Mouse (Mus musculus): ENCODE measurements around the gene Prrc2a.

Prrc2a gene

DNA sequence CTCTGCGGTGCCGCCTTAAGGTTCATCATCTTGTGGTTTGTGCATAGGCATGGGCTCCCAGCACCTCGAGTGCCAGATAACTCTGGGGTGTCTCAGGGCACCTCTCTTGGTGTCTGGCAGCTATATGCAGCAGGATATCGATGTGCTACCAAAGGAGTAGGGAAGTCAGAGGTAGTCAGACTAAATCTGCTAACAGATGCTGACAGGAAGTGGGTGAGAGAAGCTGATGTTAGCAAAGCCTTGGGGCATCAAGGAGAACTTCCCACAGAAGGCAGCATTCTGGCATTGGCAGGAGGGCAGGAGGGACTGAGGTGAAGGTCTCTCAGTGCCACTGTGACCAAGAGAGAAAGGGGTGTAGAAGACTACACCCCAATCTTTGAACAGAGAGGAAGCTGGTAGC, 25.4 kb upstream of the Prrc2a start:
- peak; percentile 33 for DNase-seq (ENCODE audit: low read depth, low spot score)

GRCm38 (mm10) chr17:35189186-35189585, 24.5 kb upstream of the Prrc2a start:
- no peak for DNase-seq (ENCODE audit: low read depth, low spot score)

- no peak for DNase-seq (ENCODE audit: low read depth, low spot score)
Measured at GRCm38 (mm10) chr17:35187959-35188610, 23.4 kb upstream of the Prrc2a start, which contains the start of gene Lst1. Gene Lst1 (minus strand): TSS chr17:35188439.

DNA sequence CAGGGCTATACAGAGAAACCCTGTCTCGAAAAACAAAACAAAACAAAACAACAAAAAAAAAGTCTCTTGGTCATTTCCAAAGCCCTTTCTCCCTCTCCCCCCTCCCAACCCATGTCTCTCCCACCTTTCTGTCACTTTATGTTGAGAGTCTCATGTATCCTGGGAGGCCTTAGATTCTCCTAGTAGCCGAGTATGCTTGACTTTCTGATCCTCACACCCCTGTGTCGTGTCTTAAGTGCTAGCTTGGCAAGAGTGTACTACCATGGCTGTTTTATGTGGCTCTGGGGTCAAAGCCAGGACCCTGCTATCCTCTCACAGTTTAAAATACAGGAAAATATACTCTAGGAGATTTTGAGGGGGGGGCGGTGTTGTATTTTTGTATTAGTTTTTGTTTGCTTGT, 22.6 kb upstream of the Prrc2a start:
- DNase-seq (ENCODE audit: low read depth, low spot score): no peak

- peak; percentile 72 for DNase-seq (ENCODE audit: low read depth, low spot score)
Measured at GRCm38 (mm10) chr17:35186681-35187080, 22.0 kb upstream of the Prrc2a start.

DNA sequence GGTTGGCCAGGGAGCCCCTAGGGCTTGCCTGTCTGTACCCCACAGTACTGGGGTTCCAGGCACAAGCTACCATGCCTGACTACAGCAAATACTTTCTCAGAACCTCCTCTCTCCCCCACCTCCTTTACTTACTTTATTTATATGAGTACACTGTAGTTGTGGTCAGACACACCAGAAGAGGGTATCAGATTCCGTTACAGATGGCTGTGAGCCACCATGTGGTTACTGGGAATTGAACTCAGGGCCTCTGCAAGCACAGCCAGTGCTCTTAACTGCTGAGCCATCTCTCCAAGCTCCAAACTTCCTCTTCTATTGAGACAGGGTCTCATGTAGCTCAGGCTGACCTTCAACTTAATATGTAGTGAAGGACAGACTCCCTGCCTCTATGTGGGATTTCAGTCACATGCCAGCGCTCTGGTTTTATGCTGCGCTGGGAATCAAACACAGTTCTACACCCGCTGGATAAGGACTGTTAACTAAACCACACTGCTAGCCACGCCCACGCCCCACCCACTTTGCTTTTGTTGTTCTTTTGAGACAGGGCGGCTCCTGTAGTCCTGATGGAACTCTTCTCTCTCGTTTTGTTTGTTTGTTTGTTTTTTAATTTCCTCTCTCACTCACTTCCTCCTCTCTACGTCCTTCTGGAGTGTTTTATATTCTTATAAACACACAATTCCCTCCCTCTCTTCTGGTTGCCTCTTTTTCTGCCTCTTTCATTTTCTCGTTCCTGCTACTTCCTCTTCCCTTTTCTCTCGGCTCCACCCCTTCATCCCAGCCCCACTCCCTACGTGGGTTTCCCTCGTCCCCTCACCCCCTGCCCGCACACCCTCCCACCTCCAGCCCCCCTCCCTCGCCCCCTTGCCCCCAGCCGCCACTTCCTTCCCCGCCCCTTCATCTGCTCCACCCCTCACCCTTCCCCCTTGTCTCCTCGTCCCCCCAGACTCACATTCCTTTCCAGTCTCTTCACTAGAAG, 21.2 kb upstream of the Prrc2a start:
- DNase-seq (ENCODE audit: low read depth, low spot score): peak; percentile 91

DNA sequence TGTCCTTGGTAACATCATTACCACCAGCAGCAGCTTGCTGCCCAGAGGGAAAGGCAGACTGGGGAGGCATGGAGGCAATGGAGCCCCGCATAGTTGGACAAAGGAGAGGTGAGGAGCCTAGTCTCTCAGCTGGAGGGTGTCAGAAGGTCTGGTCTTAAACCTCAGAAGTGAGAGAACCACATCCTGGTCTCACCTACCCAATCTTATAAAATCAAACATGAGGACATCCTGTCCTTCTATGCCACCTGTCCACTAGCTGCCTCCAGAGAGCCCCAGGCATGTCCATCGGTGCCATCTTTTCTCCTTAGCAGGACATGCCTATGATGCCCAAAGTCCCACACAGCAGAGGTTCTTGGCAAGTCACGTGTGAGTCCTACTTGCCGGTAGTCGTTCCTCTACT, 15.4 kb upstream of the Prrc2a start:
- no peak for DNase-seq (ENCODE audit: low read depth, low spot score)

- DNase-seq (ENCODE audit: low read depth, low spot score): peak; percentile 87
Measured at GRCm38 (mm10) chr17:35178528-35178927, 13.8 kb upstream of the Prrc2a start.

DNA sequence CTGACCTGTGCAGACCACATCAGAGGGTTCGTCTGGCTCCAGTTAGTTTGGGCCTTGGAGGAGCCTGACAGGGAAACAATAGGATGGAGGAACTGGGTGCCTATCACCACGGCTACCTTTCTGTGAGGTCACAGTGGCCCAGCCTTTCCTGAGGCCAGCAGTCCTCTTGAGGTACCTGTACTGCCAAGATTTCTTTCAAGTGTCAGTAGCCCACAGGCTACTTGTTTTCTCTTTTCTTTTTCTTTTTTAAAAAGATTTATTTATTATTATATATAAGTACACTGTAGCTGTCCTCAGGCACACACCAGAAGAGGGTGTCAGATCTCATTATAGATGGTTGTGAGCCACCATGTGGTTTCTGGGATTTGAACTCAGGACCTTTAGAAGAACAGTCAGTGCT, 11.3 kb upstream of the Prrc2a start, which contains the start of gene Aif1:
TSS of gene Aif1 (minus strand) at position 101 of the 400 bp plus-strand sequence.
- DNase-seq (ENCODE audit: low read depth, low spot score): no peak

GRCm38 (mm10) chr17:35175382-35175781, 10.7 kb upstream of the Prrc2a start:
- DNase-seq (ENCODE audit: low read depth, low spot score): no peak

- DNase-seq (ENCODE audit: low read depth, low spot score): peak; percentile 59
Measured at GRCm38 (mm10) chr17:35174201-35174977, 9.7 kb upstream of the Prrc2a start.

DNA sequence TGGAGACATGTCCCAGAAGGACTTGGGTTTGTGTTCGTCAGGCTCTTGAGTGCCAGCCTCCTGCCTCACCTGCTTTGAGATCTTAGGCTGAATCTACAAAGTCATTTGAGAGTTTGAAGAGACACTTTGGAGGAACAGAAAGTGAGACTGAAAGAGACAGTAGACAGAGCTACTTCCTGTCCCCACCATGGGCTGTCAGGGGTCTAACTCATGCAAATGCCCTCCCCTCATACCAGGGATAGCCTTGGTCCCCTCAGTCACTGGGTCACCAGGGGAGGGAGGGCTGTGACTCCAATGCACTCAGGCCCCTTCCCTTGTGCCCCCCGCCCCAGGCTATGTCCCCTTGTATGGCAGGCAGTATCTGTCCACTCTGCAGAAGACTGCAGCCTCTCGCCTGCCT, 8.6 kb upstream of the Prrc2a start:
- DNase-seq (ENCODE audit: low read depth, low spot score): no peak

GRCm38 (mm10) chr17:35172445-35173234, 7.9 kb upstream of the Prrc2a start:
- no peak for DNase-seq (ENCODE audit: low read depth, low spot score)

- peak; percentile 83 for DNase-seq (ENCODE audit: low read depth, low spot score)
Measured at GRCm38 (mm10) chr17:35168541-35169207, 4.0 kb upstream of the Prrc2a start.

GRCm38 (mm10) chr17:35167794-35168193, 3.1 kb upstream of the Prrc2a start:
- DNase-seq (ENCODE audit: low read depth, low spot score): no peak

- DNase-seq (ENCODE audit: low read depth, low spot score): peak; percentile 88
Measured at GRCm38 (mm10) chr17:35166352-35167035, 1.8 kb upstream of the Prrc2a start.

GRCm38 (mm10) chr17:35165451-35166155, 906 bp upstream of the Prrc2a start:
- peak; percentile 35 for DNase-seq (ENCODE audit: low read depth, low spot score)

GRCm38 (mm10) chr17:35164218-35164567, 504 bp downstream of the Prrc2a start:
- DNase-seq (ENCODE audit: low read depth, low spot score): peak; percentile 19

Data from 3T3-L1 (cell line).